Mouse (Mus musculus) kidney, adult 2 months (tissue): ENCODE measurements around the gene Crhr1.

ENCODE experiments used
- CTCF ChIP-seq: fragments of 200-500 bp; conservative IDR thresholded peaks from 2 replicates; pipeline ENCODE4 v1.5.1; 2011; ENCODE audit warnings: low read depth, mild to moderate bottlenecking, control low read depth, low read length, moderate library complexity, mixed read lengths; ENCODE audit not compliant: insufficient read depth, insufficient read length
- POLR2A ChIP-seq: fragments of 200-500 bp; IDR thresholded peaks from one replicate; pipeline ENCODE4 v1.6.1; 2011; ENCODE audit warnings: low read depth, low read length, control low read depth

GRCm38 (mm10) chr11:104187766-104188165 lies 55.1 kb downstream of the Crhr1 start:
- TF ChIP-seq POLR2A: no peak
- TF ChIP-seq CTCF: no peak
